Mouse (Mus musculus) hindbrain, embryonic 12.5 days (tissue): ENCODE measurements around the gene Tmem234. TPM values are rescaled to one million over a fixed set of nuclear protein-coding genes. Genes with fewer than 3 reads are reported as not detected.

ENCODE experiments used
- ATAC-seq: fragments of 200-750 bp; cut with Nextera tagmentation; 2 replicates; pipeline ENCODE4 v1.8.0; 2017; ENCODE audit warnings: moderate TSS enrichment; ENCODE audit not compliant: low FRiP score
- H3K27ac ChIP-seq: fragments of 300-500 bp; sonication (generic); 2 replicates; pipeline ENCODE4 v1.5.1; 2016; ENCODE audit warnings: mild to moderate bottlenecking
- H3K27me3 ChIP-seq: fragments of 300-500 bp; sonication (generic); 2 replicates; pipeline ENCODE4 v1.6.1; 2016; ENCODE audit warnings: mild to moderate bottlenecking
- H3K36me3 ChIP-seq: fragments of 300-500 bp; sonication (generic); 2 replicates; pipeline ENCODE4 v1.6.1; 2016; ENCODE audit warnings: mild to moderate bottlenecking
- H3K4me1 ChIP-seq: fragments of 300-500 bp; sonication (generic); 2 replicates; pipeline ENCODE4 v1.6.1; 2016
- H3K4me2 ChIP-seq: fragments of 300-500 bp; sonication (generic); replicated peaks from 2 replicates; pipeline ENCODE4 v1.6.1; 2016; ENCODE audit warnings: mild to moderate bottlenecking
- H3K4me3 ChIP-seq: fragments of 300-500 bp; sonication (generic); 2 replicates; pipeline ENCODE4 v1.5.1; 2016; ENCODE audit warnings: mild to moderate bottlenecking
- H3K9ac ChIP-seq: fragments of 300-500 bp; sonication (generic); 2 replicates; pipeline ENCODE4 v1.6.1; 2016; ENCODE audit warnings: mild to moderate bottlenecking, moderate library complexity
- H3K9me3 ChIP-seq: fragments of 300-500 bp; sonication (generic); replicated peaks from 2 replicates; pipeline ENCODE4 v1.6.1; 2016; ENCODE audit warnings: mild to moderate bottlenecking
- WGBS: fragments of 180-500 bp; shearing (Covaris S2); methylation state at CpG from one replicate; pipeline ENCODE4 v1.1.7; 2016; 5-methylcytosine and 5-hydroxymethylcytosine counted together
- polyA plus RNA-seq: library from polyadenylated mRNA; unstranded; fragments of >200 nt; fragmentation: Nextera tagmentation; extraction: Ambion mirVana; gene quantifications from 2 replicates; pipeline ENCODE4 v1.2.1, GENCODE M21; 2016

Tmem234 gene
- polyA plus RNA-seq, 1 experiment from 2014 or later = 174 TPM

DNA sequence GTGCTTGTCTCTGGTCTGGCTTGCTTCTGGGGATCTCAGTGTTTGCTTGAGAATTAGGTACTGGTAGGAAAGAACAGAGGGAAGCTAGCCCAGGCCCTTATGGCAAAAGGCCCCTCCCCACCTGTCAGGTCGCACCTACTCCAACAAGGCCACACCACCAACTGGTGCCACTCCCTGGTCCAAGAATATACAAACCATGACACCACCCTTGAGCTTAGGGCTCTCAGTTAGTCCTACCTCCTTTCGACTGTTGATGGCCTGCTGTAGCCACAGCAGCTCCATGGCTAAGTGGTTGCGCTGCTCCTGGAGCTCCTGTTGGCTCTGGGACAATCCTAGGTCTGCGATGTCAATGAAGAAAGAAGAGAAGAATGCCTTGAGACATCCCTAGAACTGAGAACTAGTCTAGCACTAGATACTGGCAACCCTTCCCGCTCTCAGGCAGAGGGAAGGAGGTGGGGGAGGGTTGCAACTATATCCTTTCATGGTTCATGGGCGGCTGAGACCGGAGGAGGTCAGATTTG is 16.7 kb downstream of the Tmem234 start:
- H3K9ac ChIP-seq = no peak overlapping the region
- peaks cover 17% of the 10 kb centered on the region for H3K36me3 ChIP-seq
- ATAC-seq = no peak
- no peak overlapping the region for H3K4me2 ChIP-seq
- no peaks in the 10 kb centered on the region for H3K9me3 ChIP-seq
- H3K4me3 ChIP-seq = no peak overlapping the region
- H3K27ac ChIP-seq = no peak overlapping the region
- H3K4me1 ChIP-seq = peaks cover 16% of the 10 kb centered on the region
- H3K27me3 ChIP-seq = no peaks in the 10 kb centered on the region
- whole genome bisulfite sequencing = 93% methylated on average over 7 of the region's 7 CpGs

GRCm38 (mm10) chr4:129618031-129618430 is 17.6 kb downstream of the Tmem234 start:
- H3K4me1 ChIP-seq = peaks cover 24% of the 10 kb centered on the region
- no peak overlapping the region for H3K27ac ChIP-seq
- no peaks in the 10 kb centered on the region for H3K27me3 ChIP-seq
- WGBS = 93% methylated on average over 5 of the region's 5 CpGs
- H3K9me3 ChIP-seq = no peaks in the 10 kb centered on the region
- no peak for ATAC-seq
- peak overlapping the region; percentile 51 for H3K4me3 ChIP-seq
- H3K9ac ChIP-seq = peak overlapping the region; percentile 77
- H3K36me3 ChIP-seq = peaks cover 17% of the 10 kb centered on the region
- peak overlapping the region; percentile 70 for H3K4me2 ChIP-seq

- 4% methylated on average over 44 of the region's 44 CpGs for WGBS
Observed at GRCm38 (mm10) chr4:129618786-129619691, 18.6 kb downstream of the Tmem234 start, which contains the start of gene Iqcc. TSS of gene Iqcc (minus strand) at chr4:129619099.

DNA sequence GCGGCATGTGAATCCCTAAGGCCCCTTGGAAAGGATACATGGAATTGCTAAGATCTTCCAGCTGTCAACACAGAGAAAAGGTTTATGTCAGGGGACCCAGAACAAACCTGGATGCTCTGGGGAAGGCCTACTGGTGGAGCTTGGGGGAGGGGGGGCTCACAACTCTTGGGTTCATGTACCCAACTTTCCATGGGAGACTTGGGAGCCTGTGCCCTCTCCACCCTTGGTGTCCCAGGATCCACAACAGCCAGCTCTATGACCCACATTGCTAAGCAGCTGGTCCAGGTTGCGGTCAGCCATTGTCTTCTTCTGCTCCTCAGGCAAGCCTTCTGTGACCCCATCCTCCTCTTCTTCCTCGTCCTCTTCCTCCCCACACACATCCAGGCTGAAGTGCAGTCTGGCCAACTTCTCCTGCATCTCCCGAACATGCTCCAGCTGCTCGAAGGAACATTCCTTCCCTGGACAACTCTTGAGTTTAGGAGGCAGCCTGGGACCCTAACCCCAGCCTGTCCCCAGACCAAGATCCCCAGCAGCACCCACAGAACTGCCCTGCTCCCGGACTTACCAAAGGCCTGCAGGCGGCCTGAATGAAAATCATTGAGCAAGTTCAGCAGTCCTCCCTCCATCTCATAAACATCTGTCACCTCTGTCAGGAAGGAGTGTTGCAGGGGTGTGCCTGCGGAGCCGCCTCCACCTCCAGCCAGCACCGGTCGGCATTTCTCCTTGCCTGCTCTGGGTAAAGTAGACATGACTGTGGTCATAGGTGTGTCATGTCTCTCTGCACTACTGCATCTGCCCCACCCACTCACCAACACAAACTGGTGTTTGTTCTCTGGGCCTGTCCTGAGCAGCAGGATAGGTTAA is 20.2 kb downstream of the Tmem234 start:
- no peak for ATAC-seq
- Histone ChIP-seq H3K27me3 (no peaks in the 10 kb centered on the region), H3K4me3 (no peak overlapping the region), H3K9ac (no peak overlapping the region), H3K9me3 (no peaks in the 10 kb centered on the region), H3K4me1 (peaks cover 41% of the 10 kb centered on the region), H3K4me2 (no peak overlapping the region), H3K36me3 (peaks cover 17% of the 10 kb centered on the region), H3K27ac (no peak overlapping the region)
- 89% methylated on average over 11 of the region's 11 CpGs for WGBS

More at GRCm38 (mm10) chr4:129618786-129619691, 18.6 kb downstream of the Tmem234 start, which contains the start of gene Iqcc:
- Histone ChIP-seq H3K4me2 (peak within 1 kb of the TSS; percentile 70), H3K36me3 (peaks cover 17% of the 10 kb centered on the region), H3K4me1 (peaks cover 27% of the 10 kb centered on the region), H3K9ac (peak within 1 kb of the TSS; percentile 77), H3K27me3 (no peaks in the 10 kb centered on the region), H3K27ac (peak within 1 kb of the TSS; percentile 83), H3K9me3 (no peaks in the 10 kb centered on the region), H3K4me3 (peak within 1 kb of the TSS; percentile 51)
- peak; percentile 86 for ATAC-seq

GRCm38 (mm10) chr4:129621283-129621841 is 20.9 kb downstream of the Tmem234 start:
- H3K9ac ChIP-seq = peak overlapping the region; percentile 35; the same call in 1 of the 2 replicates
- H3K4me1 ChIP-seq = peaks cover 42% of the 10 kb centered on the region
- H3K4me3 ChIP-seq = no peak overlapping the region
- peaks cover 11% of the 10 kb centered on the region for H3K36me3 ChIP-seq
- H3K27ac ChIP-seq = no peak overlapping the region
- H3K27me3 ChIP-seq = no peaks in the 10 kb centered on the region
- WGBS = 86% methylated on average over 8 of the region's 8 CpGs
- no peaks in the 10 kb centered on the region for H3K9me3 ChIP-seq
- no peak for ATAC-seq
- H3K4me2 ChIP-seq = no peak overlapping the region

GRCm38 (mm10) chr4:129622120-129622802 is 21.8 kb downstream of the Tmem234 start:
- Histone ChIP-seq H3K27ac (no peak overlapping the region), H3K4me3 (peak overlapping the region; percentile 59), H3K4me1 (peaks cover 42% of the 10 kb centered on the region), H3K27me3 (no peaks in the 10 kb centered on the region), H3K36me3 (peaks cover 11% of the 10 kb centered on the region), H3K9ac (peak overlapping the region; percentile 80), H3K9me3 (no peaks in the 10 kb centered on the region), H3K4me2 (peak overlapping the region; percentile 69)
- 78% methylated on average over 11 of the region's 11 CpGs for WGBS
- ATAC-seq = no peak

GRCm38 (mm10) chr4:129622803-129623535 is 22.5 kb downstream of the Tmem234 start:
- Histone ChIP-seq H3K36me3 (peaks cover 17% of the 10 kb centered on the region), H3K4me1 (peaks cover 38% of the 10 kb centered on the region), H3K9me3 (no peaks in the 10 kb centered on the region), H3K4me2 (peak overlapping the region; percentile 69), H3K27ac (peak overlapping the region; percentile 94), H3K4me3 (peak overlapping the region; percentile 59), H3K27me3 (no peaks in the 10 kb centered on the region), H3K9ac (peak overlapping the region; percentile 80)
- ATAC-seq = no peak
- WGBS = 23% methylated on average over 8 of the region's 8 CpGs

- no peaks in the 10 kb centered on the region for H3K27me3 ChIP-seq
- H3K4me3 ChIP-seq = peak within 1 kb of the TSS; percentile 59
- H3K9ac ChIP-seq = peak within 1 kb of the TSS; percentile 80
- WGBS = 0% methylated on average over 10 of the region's 10 CpGs
- peak within 1 kb of the TSS; percentile 94 for H3K27ac ChIP-seq
- peak within 1 kb of the TSS; percentile 69 for H3K4me2 ChIP-seq
- peaks cover 33% of the 10 kb centered on the region for H3K4me1 ChIP-seq
- no peaks in the 10 kb centered on the region for H3K9me3 ChIP-seq
- ATAC-seq = peak; percentile 47
- peaks cover 24% of the 10 kb centered on the region for H3K36me3 ChIP-seq
Observed at GRCm38 (mm10) chr4:129623681-129624091, 23.2 kb downstream of the Tmem234 start, which contains the start of gene Ccdc28b. TSS of gene Ccdc28b (minus strand) at chr4:129623947.

DNA sequence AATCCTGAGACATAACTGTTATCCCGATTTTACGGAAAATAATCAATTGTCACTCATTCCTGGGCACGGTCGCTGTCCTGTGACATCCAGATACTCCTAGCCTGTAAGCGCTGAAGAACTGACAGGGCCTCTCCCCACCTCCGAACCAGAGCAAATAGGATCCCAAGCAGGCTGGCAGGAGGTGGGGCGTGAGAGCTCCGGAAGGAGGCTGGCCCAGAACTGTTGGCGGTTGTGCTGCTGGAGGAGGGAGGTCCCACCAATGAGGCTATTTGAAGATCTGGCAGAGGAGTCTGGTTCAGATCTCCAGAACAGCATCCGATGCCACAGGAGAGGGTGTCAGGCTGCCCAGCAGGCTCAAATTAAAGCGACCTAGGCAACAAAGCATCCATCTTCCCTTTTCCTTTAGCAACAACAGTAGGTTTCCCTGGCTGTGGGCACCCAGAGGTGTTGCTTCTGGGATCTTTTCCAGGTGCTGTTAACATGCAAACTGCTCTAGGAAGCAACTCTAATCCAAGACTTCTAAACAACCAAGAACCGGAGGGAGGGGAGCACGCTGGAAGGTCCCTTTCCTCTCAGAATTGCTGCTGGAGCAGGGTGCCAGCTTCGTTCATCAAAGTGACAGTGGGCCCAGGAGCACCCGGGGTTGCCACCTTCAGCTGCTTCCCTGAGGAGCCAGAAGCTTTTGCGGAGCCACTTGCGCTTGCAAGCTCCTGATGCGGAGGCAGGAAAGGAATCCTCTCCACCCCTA is 24.0 kb downstream of the Tmem234 start:
- peak overlapping the region; percentile 69 for H3K4me2 ChIP-seq
- ATAC-seq = peak; percentile 89
- H3K27me3 ChIP-seq = no peaks in the 10 kb centered on the region
- peaks cover 31% of the 10 kb centered on the region for H3K4me1 ChIP-seq
- peak overlapping the region; percentile 94 for H3K27ac ChIP-seq
- H3K9ac ChIP-seq = peak overlapping the region; percentile 80
- under 1% methylated on average over 18 of the region's 18 CpGs for WGBS
- peak overlapping the region; percentile 59 for H3K4me3 ChIP-seq
- no peaks in the 10 kb centered on the region for H3K9me3 ChIP-seq
- peaks cover 32% of the 10 kb centered on the region for H3K36me3 ChIP-seq

DNA sequence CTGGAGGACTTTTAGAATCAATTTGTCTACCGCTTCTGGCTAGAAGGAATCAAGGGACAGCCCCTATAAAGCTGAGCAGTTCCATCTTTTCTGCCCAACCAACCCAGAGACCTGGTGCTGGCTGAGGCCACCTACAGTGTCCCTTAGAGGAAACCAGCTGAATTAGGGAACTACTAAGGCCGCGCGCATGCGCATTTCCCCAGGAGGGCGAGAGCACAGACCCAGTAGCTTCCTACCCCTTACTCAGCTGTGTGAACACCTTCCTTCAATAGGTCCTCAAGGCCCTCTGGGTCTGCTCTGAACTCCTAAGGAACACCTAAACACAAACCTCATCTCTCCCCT is 24.5 kb downstream of the Tmem234 start:
- peak overlapping the region; percentile 80 for H3K9ac ChIP-seq
- H3K9me3 ChIP-seq = no peaks in the 10 kb centered on the region
- H3K4me2 ChIP-seq = peak overlapping the region; percentile 69
- ATAC-seq = peak; percentile 23
- WGBS = 2% methylated on average over 6 of the region's 6 CpGs
- no peaks in the 10 kb centered on the region for H3K27me3 ChIP-seq
- peaks cover 31% of the 10 kb centered on the region for H3K4me1 ChIP-seq
- peak overlapping the region; percentile 94 for H3K27ac ChIP-seq
- peaks cover 37% of the 10 kb centered on the region for H3K36me3 ChIP-seq
- H3K4me3 ChIP-seq = peak overlapping the region; percentile 59
